Mouse (Mus musculus): ENCODE results near the gene Gm11634. TPM values are rescaled to one million over a fixed set of nuclear protein-coding genes. Genes with fewer than 3 reads are reported as not detected.
"Not testable (repeated sequence)": the region's sequence is repeated elsewhere in the genome, so short reads cannot be mapped to it uniquely, and the experiment has no call there.

Gene Gm11634
- polyA plus RNA-seq, 1 experiment from 2014 or later: not detected

DNA sequence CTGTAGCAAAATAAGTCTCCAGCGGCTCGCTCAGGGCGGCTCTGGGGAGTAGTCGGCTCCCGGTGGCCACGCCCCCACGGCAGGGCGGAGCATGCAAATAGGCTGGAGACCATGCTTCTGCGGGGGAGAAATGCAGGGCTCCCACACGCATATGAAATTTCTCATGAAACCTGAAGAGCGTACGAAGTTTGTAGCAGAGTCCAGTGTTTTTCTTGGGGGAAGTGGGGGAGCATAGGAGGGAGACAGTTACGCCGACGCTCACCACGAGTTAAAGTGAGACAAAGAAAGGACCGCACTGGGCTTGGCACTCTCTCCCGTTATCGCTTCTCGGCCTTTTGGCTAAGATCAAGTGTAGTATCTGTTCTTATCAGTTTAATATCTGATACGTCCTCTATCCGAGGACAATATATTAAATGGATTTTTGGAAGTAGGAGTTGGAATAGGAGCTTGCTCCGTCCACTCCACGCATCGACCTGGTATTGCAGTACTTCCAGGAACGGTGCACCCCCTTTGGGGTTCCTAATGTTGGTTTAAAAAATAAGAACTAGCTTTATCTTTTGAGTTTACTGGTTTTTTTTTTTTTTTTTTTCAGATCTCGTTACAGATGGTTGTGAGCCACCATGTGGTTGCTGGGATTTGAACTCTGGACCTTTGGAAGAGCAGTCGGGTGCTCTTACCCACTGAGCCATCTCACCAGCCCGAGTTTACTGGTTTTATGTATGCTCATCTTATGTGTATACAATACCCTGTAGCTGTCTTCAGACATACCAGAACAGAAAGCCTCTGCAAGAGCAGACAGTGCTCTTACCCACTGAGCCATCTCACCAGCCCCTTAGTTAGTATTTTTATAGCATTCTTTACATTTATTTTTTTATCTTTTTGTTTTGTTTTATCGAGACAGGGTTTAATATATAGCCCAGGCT is 5.7 kb upstream of the Gm11634 start:
- H3K4me1 ChIP-seq (ENCODE audit: control insufficient read depth, insufficient read depth, low read length); H3K36me3 ChIP-seq (ENCODE audit: control insufficient read depth, insufficient read depth, low read length); H3K9me3 ChIP-seq (replicated peaks; ENCODE audit: control insufficient read depth, low read length); H3K27me3 ChIP-seq (replicated peaks; ENCODE audit: control insufficient read depth, insufficient read depth, low read length): not testable (repeated sequence)
- H3K4me3 ChIP-seq (ENCODE audit: low read depth, low read length): peak overlapping the region; percentile 23
- peak overlapping the region; percentile 54; the same call in 1 of the 2 replicates for H3K9ac ChIP-seq (ENCODE audit: low read length)
- 1% methylated on average over 30 of the region's 30 CpGs for WGBS
- peak overlapping the region; percentile 61; the same call in 1 of the 2 replicates for H3K27ac ChIP-seq (ENCODE audit: low read depth, low read length)
- ATAC-seq (peak; percentile 93), DNase-seq (ENCODE audit: low spot score) (peak; percentile 85)
- H3K4me2 ChIP-seq (ENCODE audit: low read length): peak overlapping the region; percentile 41

DNA sequence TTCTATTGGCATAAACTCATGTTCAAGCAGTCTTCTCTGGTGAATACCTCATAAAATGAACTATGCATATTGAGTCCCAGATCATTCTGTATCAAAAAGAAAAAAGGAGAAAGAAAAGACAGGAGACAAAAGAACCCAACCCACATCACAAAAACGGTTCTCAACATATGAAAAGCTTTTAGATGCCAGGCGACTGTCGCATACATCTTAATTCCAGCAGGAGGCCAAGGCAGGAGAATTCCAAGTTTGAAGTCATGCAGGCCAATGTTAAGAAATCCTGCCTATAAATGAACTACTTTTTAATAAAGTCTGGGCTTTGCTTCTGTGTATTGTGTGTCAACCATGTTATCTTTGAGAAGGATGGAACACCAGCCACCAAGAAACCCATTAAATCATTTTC is 5.1 kb upstream of the Gm11634 start:
- Histone ChIP-seq H3K27ac (ENCODE audit: low read depth, low read length) (no peak overlapping the region; the same call in 1 of the 2 replicates), H3K4me2 (ENCODE audit: low read length) (peak overlapping the region; percentile 41), H3K27me3 (replicated peaks; ENCODE audit: control insufficient read depth, insufficient read depth, low read length) (no peaks in the 10 kb centered on the region), H3K9me3 (replicated peaks; ENCODE audit: control insufficient read depth, low read length) (no peaks in the 10 kb centered on the region), H3K9ac (ENCODE audit: low read length) (no peak overlapping the region), H3K4me3 (ENCODE audit: low read depth, low read length) (peak overlapping the region; percentile 23), H3K4me1 (ENCODE audit: control insufficient read depth, insufficient read depth, low read length) (no peaks in the 10 kb centered on the region), H3K36me3 (ENCODE audit: control insufficient read depth, insufficient read depth, low read length) (no peaks in the 10 kb centered on the region)
- no peak for DNase-seq (ENCODE audit: low spot score)
- peak; percentile 23; the same call in 1 of the 2 replicates for ATAC-seq
- WGBS: under 1% methylated on average over 3 of the region's 3 CpGs

- DNase-seq (ENCODE audit: low spot score) (peak; percentile 59), ATAC-seq (no peak)
- WGBS: 19% methylated on average over 3 of the region's 3 CpGs
These were observed 3.4 kb upstream of the Gm11634 start for GRCm38 (mm10) chr11:101602491-101602890.

GRCm38 (mm10) chr11:101589989-101590624 is 8.9 kb downstream of the Gm11634 start:
- H3K9me3 ChIP-seq (replicated peaks; ENCODE audit: control insufficient read depth, low read length): no peaks in the 10 kb centered on the region
- DNase-seq (ENCODE audit: low spot score) (no peak), ATAC-seq (no peak)
- H3K36me3 ChIP-seq (ENCODE audit: control insufficient read depth, insufficient read depth, low read length): no peaks in the 10 kb centered on the region
- no peak overlapping the region for H3K4me3 ChIP-seq (ENCODE audit: low read depth, low read length)
- WGBS: 84% methylated on average over 12 of the region's 12 CpGs
- no peak overlapping the region for H3K27ac ChIP-seq (ENCODE audit: low read depth, low read length)
- no peak overlapping the region for H3K9ac ChIP-seq (ENCODE audit: low read length)
- no peaks in the 10 kb centered on the region for H3K4me1 ChIP-seq (ENCODE audit: control insufficient read depth, insufficient read depth, low read length)
- no peaks in the 10 kb centered on the region for H3K27me3 ChIP-seq (replicated peaks; ENCODE audit: control insufficient read depth, insufficient read depth, low read length)
- no peak overlapping the region for H3K4me2 ChIP-seq (ENCODE audit: low read length)

More at GRCm38 (mm10) chr11:101602491-101602890, 3.4 kb upstream of the Gm11634 start:
- no peaks in the 10 kb centered on the region for H3K27me3 ChIP-seq (replicated peaks; ENCODE audit: control insufficient read depth, insufficient read depth, low read length)
- no peaks in the 10 kb centered on the region for H3K36me3 ChIP-seq (ENCODE audit: control insufficient read depth, insufficient read depth, low read length)
- H3K9ac ChIP-seq (ENCODE audit: low read length): no peak overlapping the region
- H3K4me2 ChIP-seq (ENCODE audit: low read length): no peak overlapping the region
- no peak overlapping the region for H3K27ac ChIP-seq (ENCODE audit: low read depth, low read length)
- H3K4me1 ChIP-seq (ENCODE audit: control insufficient read depth, insufficient read depth, low read length): no peaks in the 10 kb centered on the region
- no peak overlapping the region for H3K4me3 ChIP-seq (ENCODE audit: low read depth, low read length)
- H3K9me3 ChIP-seq (replicated peaks; ENCODE audit: control insufficient read depth, low read length): no peaks in the 10 kb centered on the region

GRCm38 (mm10) chr11:101589444-101589843 is 9.6 kb downstream of the Gm11634 start:
- no peak overlapping the region for H3K4me3 ChIP-seq (ENCODE audit: low read depth, low read length)
- no peak overlapping the region for H3K4me2 ChIP-seq (ENCODE audit: low read length)
- DNase-seq (ENCODE audit: low spot score): peak; percentile 59
- no peak overlapping the region for H3K27ac ChIP-seq (ENCODE audit: low read depth, low read length)
- no peaks in the 10 kb centered on the region for H3K36me3 ChIP-seq (ENCODE audit: control insufficient read depth, insufficient read depth, low read length)
- H3K4me1 ChIP-seq (ENCODE audit: control insufficient read depth, insufficient read depth, low read length): no peaks in the 10 kb centered on the region
- no peaks in the 10 kb centered on the region for H3K27me3 ChIP-seq (replicated peaks; ENCODE audit: control insufficient read depth, insufficient read depth, low read length)
- ATAC-seq: no peak
- WGBS: 34% methylated on average over 5 of the region's 5 CpGs
- no peaks in the 10 kb centered on the region for H3K9me3 ChIP-seq (replicated peaks; ENCODE audit: control insufficient read depth, low read length)
- no peak overlapping the region for H3K9ac ChIP-seq (ENCODE audit: low read length)

DNA sequence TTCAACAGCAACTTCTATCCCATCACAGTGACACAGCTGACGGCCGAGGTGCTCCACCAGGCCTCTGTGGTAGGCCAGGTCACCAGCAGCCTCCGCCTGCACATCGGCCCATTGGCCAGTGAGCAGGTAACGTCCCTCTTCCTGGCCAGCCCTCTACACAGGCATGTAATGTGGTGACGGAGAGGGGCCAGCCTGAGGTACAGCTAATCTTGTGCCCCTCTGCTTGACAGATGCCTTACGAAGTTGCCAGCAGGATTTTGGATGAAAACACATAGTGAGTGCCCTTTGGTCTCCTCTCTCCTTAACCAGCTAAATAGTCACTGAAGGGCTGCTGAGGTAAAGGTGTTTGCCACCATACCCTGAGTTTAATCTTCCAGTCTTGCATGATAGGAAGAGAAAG is 10.2 kb downstream of the Gm11634 start:
- Histone ChIP-seq H3K36me3 (ENCODE audit: control insufficient read depth, insufficient read depth, low read length) (no peaks in the 10 kb centered on the region), H3K27ac (ENCODE audit: low read depth, low read length) (no peak overlapping the region), H3K9ac (ENCODE audit: low read length) (no peak overlapping the region), H3K4me3 (ENCODE audit: low read depth, low read length) (no peak overlapping the region), H3K27me3 (replicated peaks; ENCODE audit: control insufficient read depth, insufficient read depth, low read length) (no peaks in the 10 kb centered on the region), H3K9me3 (replicated peaks; ENCODE audit: control insufficient read depth, low read length) (no peaks in the 10 kb centered on the region), H3K4me2 (ENCODE audit: low read length) (no peak overlapping the region), H3K4me1 (ENCODE audit: control insufficient read depth, insufficient read depth, low read length) (no peaks in the 10 kb centered on the region)
- ATAC-seq (no peak), DNase-seq (ENCODE audit: low spot score) (no peak)
- 84% methylated on average over 7 of the region's 7 CpGs for WGBS

- Histone ChIP-seq H3K4me2 (ENCODE audit: low read length) (no peak overlapping the region), H3K27ac (ENCODE audit: low read depth, low read length) (no peak overlapping the region), H3K36me3 (ENCODE audit: control insufficient read depth, insufficient read depth, low read length) (no peaks in the 10 kb centered on the region), H3K4me3 (ENCODE audit: low read depth, low read length) (no peak overlapping the region), H3K9ac (ENCODE audit: low read length) (no peak overlapping the region), H3K27me3 (replicated peaks; ENCODE audit: control insufficient read depth, insufficient read depth, low read length) (no peaks in the 10 kb centered on the region), H3K4me1 (ENCODE audit: control insufficient read depth, insufficient read depth, low read length) (no peaks in the 10 kb centered on the region), H3K9me3 (replicated peaks; ENCODE audit: control insufficient read depth, low read length) (no peaks in the 10 kb centered on the region)
- 85% methylated on average over 10 of the region's 10 CpGs for WGBS
- no peak for DNase-seq (ENCODE audit: low spot score)
- ATAC-seq: no peak
These were observed 11.4 kb downstream of the Gm11634 start for GRCm38 (mm10) chr11:101587676-101588075.

GRCm38 (mm10) chr11:101585805-101586204 is 13.3 kb downstream of the Gm11634 start:
- Histone ChIP-seq H3K27me3 (replicated peaks; ENCODE audit: control insufficient read depth, insufficient read depth, low read length) (no peaks in the 10 kb centered on the region), H3K9ac (ENCODE audit: low read length) (no peak overlapping the region), H3K9me3 (replicated peaks; ENCODE audit: control insufficient read depth, low read length) (no peaks in the 10 kb centered on the region), H3K4me3 (ENCODE audit: low read depth, low read length) (no peak overlapping the region), H3K36me3 (ENCODE audit: control insufficient read depth, insufficient read depth, low read length) (peaks cover 4% of the 10 kb centered on the region), H3K4me2 (ENCODE audit: low read length) (no peak overlapping the region), H3K27ac (ENCODE audit: low read depth, low read length) (no peak overlapping the region), H3K4me1 (ENCODE audit: control insufficient read depth, insufficient read depth, low read length) (no peaks in the 10 kb centered on the region)
- 76% methylated on average over 4 of the region's 4 CpGs for WGBS
- DNase-seq (ENCODE audit: low spot score) (no peak), ATAC-seq (no peak)

DNA sequence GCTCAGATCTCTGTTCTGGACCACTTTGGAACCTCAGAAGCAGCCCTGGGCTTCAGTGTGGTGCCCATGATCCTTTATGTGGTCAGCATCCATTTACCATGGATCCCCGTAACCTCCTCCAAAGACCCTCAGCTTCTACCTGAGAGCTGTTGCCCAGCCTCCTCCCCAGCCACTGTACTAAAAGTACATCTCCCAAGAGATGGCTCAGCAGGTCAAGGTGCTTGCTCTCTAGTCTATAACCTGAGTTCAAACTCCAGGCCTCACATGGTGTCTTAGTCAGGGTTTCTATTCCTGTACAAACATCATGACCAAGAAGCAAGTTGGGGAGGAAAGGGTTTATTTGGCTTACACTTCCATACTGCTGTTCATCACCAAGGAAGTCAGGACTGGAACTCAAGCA is 14.0 kb downstream of the Gm11634 start:
- ATAC-seq; H3K27me3 ChIP-seq (replicated peaks; ENCODE audit: control insufficient read depth, insufficient read depth, low read length); H3K27ac ChIP-seq (ENCODE audit: low read depth, low read length); H3K4me1 ChIP-seq (ENCODE audit: control insufficient read depth, insufficient read depth, low read length); H3K4me3 ChIP-seq (ENCODE audit: low read depth, low read length); H3K9ac ChIP-seq (ENCODE audit: low read length); DNase-seq (ENCODE audit: low spot score); H3K4me2 ChIP-seq (ENCODE audit: low read length); H3K9me3 ChIP-seq (replicated peaks; ENCODE audit: control insufficient read depth, low read length): not testable (repeated sequence)
- 83% methylated on average over 1 of the region's 1 CpGs for WGBS
- peaks cover 12% of the 10 kb centered on the region for H3K36me3 ChIP-seq (ENCODE audit: control insufficient read depth, insufficient read depth, low read length)
